Mouse (Mus musculus): Measurements from ENCODE around the gene Shld1. TPM values are rescaled to one million over a fixed set of nuclear protein-coding genes. Genes with fewer than 3 reads are reported as not detected.

The Shld1 gene
- polyA plus RNA-seq, 1 experiment from 2014 or later: 17.7 TPM

DNA sequence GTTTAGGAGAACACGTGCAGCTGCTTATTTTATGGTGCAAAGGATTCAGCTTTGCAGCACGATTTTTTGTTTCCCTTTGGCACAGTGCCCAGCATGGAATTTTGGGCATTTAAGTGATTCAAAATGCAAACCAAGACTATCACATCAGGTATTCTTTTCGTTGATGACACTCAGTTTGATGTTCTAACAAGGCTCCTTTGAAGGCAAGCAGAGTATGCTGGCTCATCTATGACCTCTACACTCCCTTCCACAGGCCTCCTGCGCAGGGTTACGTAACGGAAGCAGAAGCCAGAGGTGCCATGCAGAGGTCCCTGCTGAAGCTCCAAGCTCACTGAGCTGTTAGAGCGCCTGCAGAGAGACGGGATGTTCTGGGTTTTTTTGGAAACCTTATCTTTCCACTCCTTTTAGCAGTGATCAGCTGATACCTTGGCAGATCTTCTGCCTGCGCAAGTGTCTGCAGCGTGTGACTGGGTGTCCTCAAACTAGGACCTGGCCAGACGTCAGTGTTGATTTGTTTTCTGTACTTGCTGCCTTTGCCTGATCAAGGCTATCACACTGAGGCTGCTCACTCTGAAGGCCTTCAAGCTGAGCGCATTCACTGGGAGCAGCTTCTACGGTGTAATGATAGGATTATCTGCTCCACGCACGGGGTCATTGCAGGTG, 3.0 kb downstream of the Shld1 start:
- ATAC-seq (replicated peaks; ENCODE audit: low FRiP score, low read depth): no peak
- DNase-seq (ENCODE audit: low spot score): no peak
- H3K4me1 ChIP-seq (replicated peaks; ENCODE audit: insufficient read depth, low read length): no peaks in the 10 kb centered on the region

DNA sequence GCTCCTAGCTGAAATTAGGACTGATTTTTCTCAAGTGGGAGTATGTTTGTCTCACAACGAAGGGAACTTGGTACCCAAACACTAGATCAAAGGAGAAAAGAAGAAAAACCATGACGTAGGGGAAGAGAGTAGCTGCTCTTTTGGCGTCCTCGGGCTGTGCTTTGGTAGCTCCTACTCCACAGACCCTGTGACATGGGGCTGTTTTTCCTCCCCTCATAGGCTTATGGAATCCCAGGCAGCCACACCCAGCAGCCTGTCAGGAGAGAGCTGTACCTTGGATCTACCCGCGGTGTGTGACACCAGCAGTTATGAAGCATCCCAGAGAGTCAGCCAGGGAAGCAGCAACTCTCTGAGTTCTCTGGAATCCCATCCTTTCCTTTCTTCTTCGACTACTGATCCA, 5.0 kb downstream of the Shld1 start:
- 67% methylated on average over 7 of the region's 7 CpGs for WGBS
- Histone ChIP-seq H3K27ac (no peak overlapping the region), H3K4me1 (replicated peaks; ENCODE audit: insufficient read depth, low read length) (no peaks in the 10 kb centered on the region), H3K9ac (ENCODE audit: low read depth, low read length) (no peak overlapping the region), H3K9me3 (replicated peaks; ENCODE audit: low read length) (no peaks in the 10 kb centered on the region), H3K4me2 (ENCODE audit: low read length) (no peak overlapping the region), H3K36me3 (ENCODE audit: insufficient read depth, low read length) (no peaks in the 10 kb centered on the region), H3K4me3 (replicated peaks; ENCODE audit: low read depth, low read length) (no peak overlapping the region), H3K27me3 (ENCODE audit: insufficient read depth, low read length) (no peaks in the 10 kb centered on the region)
- ATAC-seq (replicated peaks; ENCODE audit: low FRiP score, low read depth) (no peak), DNase-seq (ENCODE audit: low spot score) (no peak)
- no peak for TF ChIP-seq CTCF (IDR thresholded peaks at IDR 0.05; ENCODE audit: low read depth)

More for the DNA sequence above, 3.0 kb downstream of the Shld1 start:
- Histone ChIP-seq H3K27me3 (ENCODE audit: insufficient read depth, low read length) (no peaks in the 10 kb centered on the region), H3K27ac (no peak overlapping the region), H3K36me3 (ENCODE audit: insufficient read depth, low read length) (no peaks in the 10 kb centered on the region), H3K9me3 (replicated peaks; ENCODE audit: low read length) (no peaks in the 10 kb centered on the region), H3K4me2 (ENCODE audit: low read length) (no peak overlapping the region), H3K4me3 (replicated peaks; ENCODE audit: low read depth, low read length) (no peak overlapping the region), H3K9ac (ENCODE audit: low read depth, low read length) (no peak overlapping the region)
- TF ChIP-seq CTCF (IDR thresholded peaks at IDR 0.05; ENCODE audit: low read depth): no peak
- WGBS: 70% methylated on average over 15 of the region's 15 CpGs

DNA sequence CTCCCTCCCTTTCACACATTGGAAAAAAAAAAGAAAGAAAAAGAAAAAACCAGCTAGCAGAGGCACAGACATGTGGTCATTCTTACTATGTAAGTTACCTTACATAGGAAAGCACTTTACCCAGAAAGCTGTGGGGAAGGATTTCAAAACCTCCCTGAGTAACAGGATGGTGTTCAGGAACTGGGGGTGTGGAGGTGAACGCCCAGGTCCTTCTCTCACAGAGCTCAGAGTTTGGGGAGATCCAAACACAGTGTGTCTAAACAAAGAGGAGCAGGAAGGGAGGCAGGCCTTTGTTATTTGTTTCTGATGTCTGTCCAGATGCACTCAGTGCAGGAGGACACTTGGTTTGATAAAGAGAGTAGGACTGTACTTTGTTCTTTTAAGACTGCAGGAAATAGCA, 5.6 kb downstream of the Shld1 start:
- H3K36me3 ChIP-seq (ENCODE audit: insufficient read depth, low read length): no peaks in the 10 kb centered on the region
- H3K4me1 ChIP-seq (replicated peaks; ENCODE audit: insufficient read depth, low read length): no peaks in the 10 kb centered on the region
- WGBS: 53% methylated on average over 1 of the region's 1 CpGs
- no peaks in the 10 kb centered on the region for H3K27me3 ChIP-seq (ENCODE audit: insufficient read depth, low read length)
- no peak overlapping the region for H3K27ac ChIP-seq
- TF ChIP-seq CTCF (IDR thresholded peaks at IDR 0.05; ENCODE audit: low read depth): no peak
- no peak overlapping the region for H3K4me3 ChIP-seq (replicated peaks; ENCODE audit: low read depth, low read length)
- no peak overlapping the region for H3K4me2 ChIP-seq (ENCODE audit: low read length)
- no peak for DNase-seq (ENCODE audit: low spot score)
- no peak for ATAC-seq (replicated peaks; ENCODE audit: low FRiP score, low read depth)
- no peak overlapping the region for H3K9ac ChIP-seq (ENCODE audit: low read depth, low read length)
- H3K9me3 ChIP-seq (replicated peaks; ENCODE audit: low read length): no peaks in the 10 kb centered on the region

DNA sequence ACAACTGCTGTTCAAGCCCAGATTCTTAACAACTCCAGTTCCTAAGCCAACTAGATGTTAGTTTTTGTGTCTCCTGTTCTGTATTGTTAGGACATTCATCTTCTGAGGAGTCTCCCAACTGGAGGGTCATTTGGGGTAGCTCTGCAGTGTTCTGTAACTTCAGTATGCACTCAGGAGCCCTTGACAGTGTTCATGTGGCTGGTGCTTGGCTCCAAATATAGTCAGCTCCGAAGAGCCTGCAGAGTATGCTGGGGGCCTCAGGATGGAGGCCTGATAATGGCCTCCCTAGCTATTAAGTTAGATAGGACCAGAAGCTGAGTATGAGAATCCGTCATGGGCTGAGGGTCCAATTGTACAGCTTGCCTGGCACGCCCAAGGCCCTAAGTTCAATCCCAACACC, 7.2 kb downstream of the Shld1 start:
- no peak for TF ChIP-seq CTCF (IDR thresholded peaks at IDR 0.05; ENCODE audit: low read depth)
- no peaks in the 10 kb centered on the region for H3K4me1 ChIP-seq (replicated peaks; ENCODE audit: insufficient read depth, low read length)
- ATAC-seq (replicated peaks; ENCODE audit: low FRiP score, low read depth): no peak

DNA sequence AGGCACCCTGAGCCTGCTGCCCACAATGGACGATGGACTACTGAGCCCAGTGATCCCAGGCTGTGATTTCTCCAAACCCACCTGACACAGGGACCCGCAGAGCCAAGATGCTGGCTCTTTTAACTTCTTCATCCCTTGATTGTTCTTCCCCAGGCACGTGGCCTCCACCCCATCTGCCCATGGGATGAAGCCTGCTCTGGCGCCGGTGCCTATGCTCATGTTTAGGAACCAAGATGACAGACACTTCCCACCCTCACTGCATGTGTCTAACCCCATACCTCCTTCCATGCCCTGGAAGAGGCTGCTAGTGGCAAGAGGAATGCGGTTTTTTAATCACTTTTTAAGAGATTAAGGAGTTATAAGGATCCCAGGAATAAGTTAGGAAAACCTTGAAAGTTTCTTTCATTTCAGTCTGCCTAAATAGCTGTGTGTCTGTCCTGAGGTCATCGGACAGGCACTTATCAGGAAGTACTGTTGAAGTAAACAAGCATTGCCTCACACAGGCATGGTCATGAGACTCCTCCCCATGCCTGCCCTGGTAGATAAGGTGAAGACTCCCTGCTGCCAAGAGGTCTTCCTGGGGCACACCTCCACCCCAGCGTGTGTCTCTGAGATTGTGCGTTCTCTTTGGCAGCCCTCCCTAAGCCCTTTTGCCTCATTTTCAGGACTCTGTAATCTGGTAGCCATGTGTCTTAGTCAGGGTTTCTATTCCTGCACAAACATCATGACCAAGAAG, 8.8 kb downstream of the Shld1 start:
- Histone ChIP-seq H3K4me2 (ENCODE audit: low read length) (no peak overlapping the region), H3K9me3 (replicated peaks; ENCODE audit: low read length) (no peaks in the 10 kb centered on the region), H3K36me3 (ENCODE audit: insufficient read depth, low read length) (no peaks in the 10 kb centered on the region), H3K9ac (ENCODE audit: low read depth, low read length) (no peak overlapping the region), H3K4me1 (replicated peaks; ENCODE audit: insufficient read depth, low read length) (no peaks in the 10 kb centered on the region), H3K4me3 (replicated peaks; ENCODE audit: low read depth, low read length) (no peak overlapping the region), H3K27ac (no peak overlapping the region), H3K27me3 (ENCODE audit: insufficient read depth, low read length) (no peaks in the 10 kb centered on the region)
- no peak for DNase-seq (ENCODE audit: low spot score)
- TF ChIP-seq CTCF (IDR thresholded peaks at IDR 0.05; ENCODE audit: low read depth): no peak
- ATAC-seq (replicated peaks; ENCODE audit: low FRiP score, low read depth): no peak
- 88% methylated on average over 9 of the region's 9 CpGs for WGBS

More for the DNA sequence above, 7.2 kb downstream of the Shld1 start:
- no peaks in the 10 kb centered on the region for H3K36me3 ChIP-seq (ENCODE audit: insufficient read depth, low read length)
- no peak overlapping the region for H3K4me2 ChIP-seq (ENCODE audit: low read length)
- DNase-seq (ENCODE audit: low spot score): no peak
- H3K9me3 ChIP-seq (replicated peaks; ENCODE audit: low read length): no peaks in the 10 kb centered on the region
- no peaks in the 10 kb centered on the region for H3K27me3 ChIP-seq (ENCODE audit: insufficient read depth, low read length)
- 88% methylated on average over 3 of the region's 3 CpGs for WGBS
- no peak overlapping the region for H3K4me3 ChIP-seq (replicated peaks; ENCODE audit: low read depth, low read length)
- H3K9ac ChIP-seq (ENCODE audit: low read depth, low read length): no peak overlapping the region
- no peak overlapping the region for H3K27ac ChIP-seq

DNA sequence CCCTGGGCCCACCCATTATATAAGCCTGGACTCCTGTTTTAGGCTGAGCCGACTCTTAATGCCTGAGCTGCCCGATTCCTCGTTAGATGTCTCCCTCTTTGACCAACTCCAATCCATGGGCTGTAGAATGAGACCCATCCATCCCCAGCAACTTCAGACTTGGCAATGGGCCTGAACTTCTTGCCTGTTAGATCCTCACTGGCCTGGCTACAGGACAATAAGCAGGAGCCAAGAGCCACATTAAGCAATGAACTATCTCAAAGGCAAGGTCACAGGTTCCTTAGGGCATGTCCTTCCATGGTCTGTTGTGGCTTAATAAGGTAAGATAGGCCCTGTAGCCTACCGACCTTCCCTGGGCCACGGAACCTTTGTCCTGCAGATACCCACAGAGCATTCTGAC, 9.8 kb downstream of the Shld1 start:
- ATAC-seq (replicated peaks; ENCODE audit: low FRiP score, low read depth): no peak
- 89% methylated on average over 5 of the region's 5 CpGs for WGBS

More for the DNA sequence above, 9.8 kb downstream of the Shld1 start:
- H3K9ac ChIP-seq (ENCODE audit: low read depth, low read length): no peak overlapping the region
- H3K4me1 ChIP-seq (replicated peaks; ENCODE audit: insufficient read depth, low read length): no peaks in the 10 kb centered on the region
- no peak for DNase-seq (ENCODE audit: low spot score)
- H3K27me3 ChIP-seq (ENCODE audit: insufficient read depth, low read length): no peaks in the 10 kb centered on the region
- no peak overlapping the region for H3K4me3 ChIP-seq (replicated peaks; ENCODE audit: low read depth, low read length)
- no peak for TF ChIP-seq CTCF (IDR thresholded peaks at IDR 0.05; ENCODE audit: low read depth)
- H3K4me2 ChIP-seq (ENCODE audit: low read length): no peak overlapping the region
- no peaks in the 10 kb centered on the region for H3K36me3 ChIP-seq (ENCODE audit: insufficient read depth, low read length)
- H3K27ac ChIP-seq: no peak overlapping the region
- H3K9me3 ChIP-seq (replicated peaks; ENCODE audit: low read length): no peaks in the 10 kb centered on the region
